Mouse (Mus musculus) spleen, postnatal 4 days (tissue): ENCODE measurements around the gene Dnah2.

ENCODE experiments used
- DNase-seq, 2 experiments: peaks; one replicate each; pipeline ENCODE4 v3.0.0; 2022; ENCODE audit warnings: low spot score in 2 of 2

Dnah2 gene

GRCm38 (mm10) chr11:69407724-69408004 lies 141.2 kb downstream of the Dnah2 start:
- DNase-seq = no peak

DNA sequence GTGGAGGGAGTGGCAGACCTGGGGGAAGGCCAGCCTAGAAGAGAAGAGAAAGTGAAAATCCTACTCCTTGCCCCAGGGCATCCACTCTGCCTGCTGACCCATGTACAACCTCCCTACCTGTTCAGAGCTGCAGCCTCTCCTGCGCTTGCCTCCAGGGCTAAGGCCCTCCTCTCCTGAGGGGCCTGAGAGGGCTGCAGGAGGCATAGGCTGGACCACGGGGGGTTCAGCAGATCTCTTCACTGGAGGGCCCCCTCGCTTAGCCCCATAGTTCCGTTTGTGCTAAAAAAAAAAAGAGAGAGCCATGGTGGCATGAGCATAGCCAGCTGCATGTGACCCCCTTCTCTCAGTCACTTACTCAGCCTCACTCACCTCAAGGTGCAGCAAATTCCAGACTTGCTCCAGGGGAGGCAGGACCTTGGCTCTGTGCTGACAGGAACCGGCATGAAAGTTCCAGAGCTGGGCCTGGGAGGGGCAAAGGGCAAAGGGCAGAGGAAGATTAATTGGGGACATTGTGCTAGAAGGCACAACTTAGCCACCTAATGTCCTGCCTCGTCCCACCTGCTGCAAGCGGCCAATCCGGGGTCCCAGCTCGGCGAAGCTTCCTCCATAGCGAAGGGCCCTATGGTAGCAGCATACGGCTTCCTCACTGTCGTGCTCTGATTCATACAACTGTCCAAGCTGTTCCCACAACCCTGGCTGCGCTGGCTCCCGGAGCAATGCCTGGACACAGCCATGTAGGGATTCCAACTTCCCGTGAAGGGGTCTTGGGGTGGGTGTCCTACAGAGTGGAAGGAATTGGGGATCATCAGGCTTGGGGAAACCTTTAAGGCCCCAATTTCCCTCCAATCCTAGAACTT lies 141.8 kb downstream of the Dnah2 start:
- DNase-seq = peak in 1 of 2 experiments; percentile 61

DNA sequence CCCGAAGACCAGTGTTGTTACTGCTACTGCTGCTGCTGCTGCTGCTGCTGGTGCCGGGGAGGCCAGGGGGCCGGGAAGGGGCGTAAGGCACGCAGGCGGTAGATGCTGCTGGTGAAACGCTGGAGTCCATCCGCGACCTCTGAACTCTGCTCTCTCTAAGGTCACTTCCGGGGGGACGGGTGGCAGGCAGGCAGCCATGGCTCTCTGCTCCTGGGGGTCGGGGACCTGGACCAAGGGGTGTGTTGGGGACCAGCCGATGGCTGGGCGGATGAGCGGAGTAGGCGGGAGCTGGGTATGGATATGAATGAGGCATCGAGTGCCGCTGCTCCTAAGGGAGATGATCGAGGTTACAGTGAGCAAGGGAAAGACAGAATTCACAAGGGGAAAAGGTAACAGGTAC lies 142.6 kb downstream of the Dnah2 start:
- DNase-seq = peak in 1 of 2 experiments; percentile 61

DNA sequence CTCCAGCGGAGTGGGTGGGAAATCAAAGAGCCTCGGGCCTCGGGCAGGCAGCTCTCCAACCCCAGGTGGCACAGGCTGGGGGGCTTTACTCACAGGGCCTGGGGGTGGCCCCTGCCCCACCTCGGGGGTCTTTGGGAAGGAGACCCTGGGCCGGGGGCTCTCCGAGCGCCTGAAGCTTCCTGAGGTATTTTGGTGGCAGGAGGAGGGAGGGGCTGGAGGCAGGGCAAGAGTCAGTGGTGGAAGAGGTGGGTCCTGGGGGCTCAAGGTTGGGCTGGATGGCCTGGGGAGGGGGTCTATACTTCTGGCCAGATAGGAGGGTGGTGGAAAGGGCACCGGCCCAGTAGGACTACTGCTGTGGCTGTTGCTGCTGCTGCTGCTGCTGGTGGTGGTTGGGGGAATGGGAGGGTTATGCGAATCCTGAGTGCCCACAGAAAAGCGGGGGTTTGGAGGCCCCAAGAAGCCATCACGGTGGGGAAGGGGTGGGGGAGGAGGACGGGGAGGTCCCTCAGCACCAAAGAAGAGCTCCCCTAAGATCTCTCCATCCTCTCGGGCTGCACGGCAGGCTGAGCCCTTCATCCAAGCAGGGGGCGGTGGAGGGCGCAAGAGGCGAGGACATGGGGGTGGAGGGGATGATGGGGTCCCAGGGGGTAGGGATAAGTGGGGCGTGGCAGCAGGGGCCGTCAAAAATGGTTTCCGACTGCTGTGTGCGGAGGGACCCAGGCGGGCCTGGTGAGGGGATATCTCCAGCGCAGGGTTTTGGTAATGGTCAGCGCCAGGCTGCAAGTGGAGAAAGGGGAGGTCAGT lies 143.3 kb downstream of the Dnah2 start:
- DNase-seq = peak in 1 of 2 experiments; percentile 59

GRCm38 (mm10) chr11:69404595-69405396 lies 144.1 kb downstream of the Dnah2 start:
- DNase-seq = peak in 1 of 2 experiments; percentile 57

DNA sequence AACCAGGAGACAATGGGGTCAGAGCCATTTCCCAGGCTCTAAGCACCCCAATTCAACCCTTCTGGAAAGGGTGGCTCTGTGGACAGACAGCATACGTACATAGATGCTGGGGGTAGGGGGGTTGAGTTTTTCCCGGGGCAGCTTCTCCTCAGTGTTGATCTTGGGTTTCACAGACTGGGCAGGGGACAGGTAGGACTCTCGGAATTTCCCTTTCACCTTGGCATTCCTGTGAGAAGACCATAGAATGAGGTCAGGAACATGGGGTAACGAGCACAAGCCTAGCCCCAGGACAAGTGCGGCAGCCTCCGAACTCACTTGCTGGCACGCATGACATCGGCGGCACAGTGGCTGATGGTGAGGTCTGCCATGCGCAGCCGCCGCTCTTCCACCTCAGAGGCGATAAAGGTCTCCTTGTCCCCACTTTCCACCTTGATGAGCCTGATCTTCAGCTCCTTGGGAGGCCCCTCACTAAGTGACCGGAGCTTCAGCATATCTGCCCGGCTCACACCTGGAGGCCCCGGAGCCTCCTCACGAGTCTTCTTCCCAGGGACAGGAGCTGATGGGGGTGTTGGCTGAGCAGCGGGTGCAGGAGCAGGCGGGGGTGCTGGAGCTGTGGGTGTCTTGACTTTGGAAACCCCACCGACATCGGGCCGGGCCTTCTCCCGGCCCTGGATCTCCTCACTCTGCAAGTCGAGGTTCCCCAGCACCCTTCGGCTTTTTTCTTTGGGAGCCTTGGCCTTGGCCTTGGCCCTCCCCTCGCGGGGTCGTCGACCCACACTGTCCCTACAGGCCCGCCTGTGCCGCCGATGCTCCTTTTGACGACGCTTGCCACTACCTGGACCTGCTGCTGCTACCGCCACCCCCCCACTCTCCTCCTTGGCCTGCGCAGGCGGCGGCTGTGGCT lies 145.0 kb downstream of the Dnah2 start:
- peak; percentile 16 to 65 for DNase-seq

GRCm38 (mm10) chr11:69401987-69402386 lies 146.9 kb downstream of the Dnah2 start:
- peak in 1 of 2 experiments; percentile 57 for DNase-seq

- DNase-seq = peak; percentile 82 to 90
Measured at GRCm38 (mm10) chr11:69401210-69401637, 147.7 kb downstream of the Dnah2 start.

- DNase-seq = peak; percentile 12 to 67
Measured at GRCm38 (mm10) chr11:69400083-69400850, 148.6 kb downstream of the Dnah2 start.

- DNase-seq = no peak
Measured at GRCm38 (mm10) chr11:69399201-69400082, 149.5 kb downstream of the Dnah2 start.

DNA sequence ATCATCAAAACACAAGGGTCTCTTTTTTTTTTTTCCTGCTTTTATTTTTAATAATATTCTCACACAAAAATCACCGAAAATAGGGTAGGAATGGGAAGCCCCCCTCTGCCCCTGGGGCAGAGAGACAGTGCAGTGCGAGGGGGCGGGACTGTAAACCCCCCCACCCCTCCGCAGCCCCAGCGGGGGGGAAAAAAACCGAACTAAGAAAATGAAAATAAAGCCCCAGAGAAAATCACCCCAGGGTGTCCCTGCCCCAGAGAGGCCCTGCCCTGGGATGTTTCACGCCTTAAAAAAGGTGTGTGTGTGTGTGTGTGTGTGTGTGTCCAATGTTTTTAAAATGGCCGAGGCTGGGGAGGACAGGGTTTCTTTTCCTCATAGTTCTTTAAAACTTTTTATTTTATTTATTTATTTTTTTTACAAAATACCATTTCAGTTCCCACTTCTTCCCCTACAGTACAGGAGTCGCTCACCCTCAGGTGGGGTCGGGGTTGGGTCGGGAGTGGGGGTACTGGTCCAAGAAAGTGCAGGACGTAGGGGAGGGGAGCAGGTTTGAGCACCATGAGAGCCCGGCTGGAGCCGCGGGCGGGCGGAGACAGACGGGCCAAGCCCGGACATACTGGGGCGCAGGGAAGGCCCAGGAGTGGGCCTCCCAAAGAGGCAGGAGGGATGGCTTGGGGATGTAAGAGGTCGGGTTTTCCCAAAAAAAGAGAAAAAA lies 150.3 kb downstream of the Dnah2 start:
- DNase-seq = no peak

GRCm38 (mm10) chr11:69398059-69398458 lies 150.9 kb downstream of the Dnah2 start, which contains the start of gene Tmem88:
TSS of gene Tmem88 (minus strand) at chr11:69398234.
- DNase-seq = peak; percentile 23 to 63

- DNase-seq = peak; percentile 15 to 64
Measured at GRCm38 (mm10) chr11:69397581-69398057, 151.3 kb downstream of the Dnah2 start.

DNA sequence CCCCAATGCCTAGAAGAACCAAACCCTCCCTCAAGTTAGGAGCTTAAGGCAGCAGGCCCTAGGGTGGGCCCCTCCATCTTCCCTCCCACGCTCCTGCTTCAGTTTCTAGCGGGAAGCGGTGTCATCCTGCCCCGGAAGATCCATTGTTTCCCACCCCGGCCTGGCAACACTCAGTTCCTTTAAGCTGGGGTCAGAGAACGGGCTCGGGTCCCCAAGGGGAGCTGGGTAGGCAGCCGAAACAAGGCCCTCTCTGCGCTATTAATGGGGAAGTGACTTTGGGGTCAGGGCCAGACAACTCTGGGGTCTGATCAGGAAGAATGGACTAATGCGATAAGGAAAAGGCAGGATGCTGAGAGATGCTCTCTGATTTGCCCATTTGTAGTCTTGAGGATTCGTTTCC lies 152.1 kb downstream of the Dnah2 start:
- peak; percentile 41 to 64 for DNase-seq

DNA sequence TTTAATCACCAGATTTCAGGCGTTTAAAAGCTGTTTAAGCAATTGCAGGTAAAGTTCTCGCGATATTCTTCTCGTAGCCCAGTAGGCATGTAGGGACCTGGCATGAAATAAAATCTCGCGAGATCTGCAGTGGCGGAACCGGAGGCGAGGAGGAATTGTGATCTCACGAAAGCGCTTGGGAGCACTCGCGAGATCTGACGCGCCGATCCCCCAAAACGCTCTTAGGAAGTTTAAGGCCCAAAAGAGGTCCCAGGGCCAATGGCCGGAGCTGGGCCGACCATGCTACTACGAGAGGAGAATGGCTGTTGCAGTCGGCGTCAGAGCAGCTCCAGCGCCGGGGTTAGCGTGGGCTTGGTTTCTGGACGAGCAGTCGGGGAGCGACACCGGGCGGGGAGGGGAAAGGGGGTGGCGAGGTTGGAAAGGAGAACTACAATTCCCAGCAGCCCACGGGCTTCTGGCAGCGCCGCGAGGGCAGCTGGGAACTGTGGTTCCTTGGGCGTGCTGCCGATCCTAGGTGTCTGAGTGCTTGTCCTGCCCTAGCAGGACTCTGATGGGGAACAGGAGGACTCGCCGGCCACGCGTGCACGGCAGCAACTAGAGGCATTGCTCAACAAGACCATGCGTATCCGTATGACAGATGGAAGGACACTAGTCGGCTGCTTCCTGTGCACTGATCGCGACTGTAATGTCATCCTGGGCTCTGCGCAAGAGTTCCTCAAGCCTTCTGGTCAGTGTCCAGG lies 153.1 kb downstream of the Dnah2 start:
- peak; percentile 93 to 94 for DNase-seq

DNA sequence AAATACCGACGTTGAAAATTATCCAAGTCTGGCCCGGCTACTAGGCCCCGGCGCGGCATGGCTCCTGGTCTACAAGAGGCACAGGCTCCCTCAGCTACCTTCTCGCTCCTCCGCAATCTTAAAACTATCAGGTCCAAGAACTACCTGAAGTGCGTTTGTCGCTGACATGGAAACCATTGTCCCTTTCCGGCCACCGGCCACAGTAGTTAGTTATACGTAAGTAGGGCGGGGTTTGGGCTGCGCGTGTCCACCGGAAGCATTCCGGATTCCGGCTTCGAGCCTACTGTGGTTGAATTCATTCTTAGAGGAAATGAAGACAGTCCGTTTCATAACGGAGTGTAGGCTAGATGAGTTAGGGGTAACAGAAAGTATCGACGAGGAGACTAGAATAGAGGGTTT lies 153.7 kb downstream of the Dnah2 start, which contains the start of the genes Naa38 and Cyb5d1:
Gene Naa38, plus strand, starts transcription at position 253 of the 399 bp plus-strand sequence.
Gene Cyb5d1, minus strand, starts transcription at position 397 of the 399 bp plus-strand sequence.
- peak; percentile 87 to 92 for DNase-seq

GRCm38 (mm10) chr11:69394591-69395167 lies 154.2 kb downstream of the Dnah2 start:
- DNase-seq = peak; percentile 21 to 69
